Mouse (Mus musculus) CH12.LX (cell line): ENCODE results near the gene Cpxm1. TPM values are rescaled to one million over a fixed set of nuclear protein-coding genes. Genes with fewer than 3 reads are reported as not detected.

Experiments
- DNase-seq: peaks from one replicate; pipeline ENCODE4 v3.0.0-alpha.2; 2013; ENCODE audit errors: extremely low read depth
- H3K27ac ChIP-seq: 2 replicates; pipeline ENCODE4 v1.5.1; 2012; ENCODE audit warnings: low read depth, mild to moderate bottlenecking, control low read depth, moderate library complexity; ENCODE audit not compliant: insufficient read depth
- H3K27me3 ChIP-seq: replicated peaks from 2 replicates; pipeline ENCODE3; 2012; ENCODE audit warnings: inconsistent platforms
- H3K36me3 ChIP-seq, 2 experiments: replicated peaks in 1 of 2; 2 replicates each; pipeline versions ENCODE3 to v1.6.1; 2012; ENCODE audit warnings: inconsistent platforms in 1 of 2, low read length in 1 of 2, mild to moderate bottlenecking in 1 of 2, mixed read lengths in 1 of 2, moderate library complexity in 1 of 2; ENCODE audit not compliant: control insufficient read depth in 1 of 2, insufficient read depth in 1 of 2
- H3K4me1 ChIP-seq, 2 experiments: 2 replicates each; pipeline ENCODE4 v1.6.1; 2012; ENCODE audit warnings: inconsistent platforms in 1 of 2, moderate library complexity in 1 of 2; ENCODE audit not compliant: insufficient read depth in 2 of 2, control insufficient read depth in 1 of 2
- H3K4me2 ChIP-seq: 2 replicates; pipeline ENCODE4 v1.6.1; 2012; ENCODE audit warnings: low read depth, mild to moderate bottlenecking, control low read depth; ENCODE audit not compliant: poor library complexity, insufficient read depth, severe bottlenecking
- H3K4me3 ChIP-seq, 3 experiments: fragments of 150-350 bp in 1 of 3; sonication (generic) in 1 of 3; replicated peaks in 1 of 3; 2 replicates each; pipeline versions ENCODE3 to v1.5.1; 2011 to 2012; ENCODE audit warnings: low read depth in 2 of 3, low read length in 2 of 3, mild to moderate bottlenecking in 2 of 3, moderate library complexity in 2 of 3, control low read depth in 1 of 3, improper control_type of control experiment in 1 of 3, inconsistent platforms in 1 of 3, mixed read lengths in 1 of 3; ENCODE audit not compliant: poor library complexity in 1 of 3
- H3K79me2 ChIP-seq: replicated peaks from 2 replicates; pipeline ENCODE4 v1.6.1; 2012; ENCODE audit warnings: mild to moderate bottlenecking, moderate library complexity; ENCODE audit not compliant: control insufficient read depth, poor library complexity, insufficient read depth, severe bottlenecking; ENCODE audit errors: extremely low read depth
- H3K9ac ChIP-seq: 2 replicates; pipeline ENCODE4 v1.6.1; 2012; ENCODE audit warnings: low read depth, mild to moderate bottlenecking, control low read depth, moderate library complexity; ENCODE audit not compliant: insufficient read depth
- H3K9me3 ChIP-seq: replicated peaks from 2 replicates; pipeline ENCODE3; 2012; ENCODE audit warnings: low read length, inconsistent platforms, mixed read lengths
- BHLHE40 ChIP-seq: IDR thresholded peaks from 2 replicates; pipeline ENCODE4 v1.6.1; 2011; ENCODE audit warnings: mild to moderate bottlenecking, low read depth, low read length, improper control_type of control experiment
- ELF1 ChIP-seq: IDR thresholded peaks from 2 replicates; pipeline ENCODE4 v1.6.1; 2014; ENCODE audit warnings: low read depth, mild to moderate bottlenecking, inconsistent platforms, low read length, improper control_type of control experiment
- EP300 ChIP-seq: IDR thresholded peaks from 2 replicates; pipeline ENCODE4 v1.6.1; 2011; ENCODE audit warnings: low read length, improper control_type of control experiment
- ETS1 ChIP-seq: conservative IDR thresholded peaks from 2 replicates; pipeline ENCODE4 v1.6.1; 2012; ENCODE audit warnings: low read depth, mild to moderate bottlenecking, inconsistent platforms, low read length, improper control_type of control experiment, moderate library complexity
- GABPA ChIP-seq: IDR thresholded peaks from 2 replicates; pipeline ENCODE4 v1.6.1; 2012; ENCODE audit warnings: low read depth, low read length, improper control_type of control experiment, inconsistent platforms; ENCODE audit not compliant: insufficient replicate concordance
- IRF4 ChIP-seq: IDR thresholded peaks from 2 replicates; pipeline ENCODE4 v1.6.1; 2014; ENCODE audit warnings: low read depth, mild to moderate bottlenecking, inconsistent platforms, low read length, improper control_type of control experiment
- JUND ChIP-seq: conservative IDR thresholded peaks from 2 replicates; pipeline ENCODE4 v1.6.1; 2011; ENCODE audit warnings: low read depth, low read length, improper control_type of control experiment
- MAFK ChIP-seq: IDR thresholded peaks from 2 replicates; pipeline ENCODE4 v1.6.1; 2011; ENCODE audit warnings: low read length, improper control_type of control experiment; ENCODE audit not compliant: insufficient replicate concordance
- MAZ ChIP-seq: IDR thresholded peaks from 2 replicates; pipeline ENCODE4 v1.6.1; 2012; ENCODE audit warnings: low read depth, mild to moderate bottlenecking, inconsistent platforms, low read length, improper control_type of control experiment, moderate library complexity
- MEF2A ChIP-seq: IDR thresholded peaks from 2 replicates; pipeline ENCODE4 v1.6.1; 2014; ENCODE audit warnings: low read depth, mild to moderate bottlenecking, inconsistent platforms, low read length, improper control_type of control experiment, borderline replicate concordance
- MYC ChIP-seq: IDR thresholded peaks from 2 replicates; pipeline ENCODE4 v1.6.1; 2011; ENCODE audit warnings: low read depth, mild to moderate bottlenecking, improper control_type of control experiment, low read length
- NELFE ChIP-seq: IDR thresholded peaks from 2 replicates; pipeline ENCODE4 v1.6.1; 2011; ENCODE audit warnings: low read depth, low read length, improper control_type of control experiment
- NRF1 ChIP-seq: IDR thresholded peaks from 2 replicates; pipeline ENCODE4 v1.6.1; 2014; ENCODE audit warnings: low read depth, mild to moderate bottlenecking, inconsistent platforms, low read length, improper control_type of control experiment, moderate library complexity
- PAX5 ChIP-seq: IDR thresholded peaks from 2 replicates; pipeline ENCODE4 v1.6.1; 2012; ENCODE audit warnings: low read length, inconsistent platforms, mixed read lengths
- POLR2A ChIP-seq: IDR thresholded peaks from 2 replicates; pipeline ENCODE4 v1.6.1; 2011; ENCODE audit warnings: low read depth, mild to moderate bottlenecking, improper control_type of control experiment, low read length
- POLR2AphosphoS2 ChIP-seq: IDR thresholded peaks from 2 replicates; pipeline ENCODE4 v1.6.1; 2011; ENCODE audit warnings: low read depth, low read length, improper control_type of control experiment
- RAD21 ChIP-seq: IDR thresholded peaks from 2 replicates; pipeline ENCODE4 v1.6.1; 2011; ENCODE audit warnings: low read depth, mild to moderate bottlenecking, low read length, improper control_type of control experiment, moderate library complexity
- RCOR1 ChIP-seq: conservative IDR thresholded peaks from 2 replicates; pipeline ENCODE4 v1.6.1; 2012; ENCODE audit warnings: low read depth, mild to moderate bottlenecking, inconsistent platforms, low read length, improper control_type of control experiment
- SIN3A ChIP-seq: IDR thresholded peaks from 2 replicates; pipeline ENCODE4 v1.6.1; 2012; ENCODE audit warnings: low read length, improper control_type of control experiment, inconsistent platforms
- SMC3 ChIP-seq: IDR thresholded peaks from 2 replicates; pipeline ENCODE4 v1.6.1; 2011; ENCODE audit warnings: low read depth, low read length, improper control_type of control experiment
- TBP ChIP-seq: conservative IDR thresholded peaks from 2 replicates; pipeline ENCODE4 v1.6.1; 2011; ENCODE audit warnings: low read depth, low read length, improper control_type of control experiment
- TCF12 ChIP-seq: IDR thresholded peaks from 2 replicates; pipeline ENCODE4 v1.6.1; 2014; ENCODE audit warnings: low read depth, mild to moderate bottlenecking, inconsistent platforms, low read length, improper control_type of control experiment
- UBTF ChIP-seq: IDR thresholded peaks from 2 replicates; pipeline ENCODE4 v1.6.1; 2012; ENCODE audit warnings: low read depth, mild to moderate bottlenecking, inconsistent platforms, low read length, improper control_type of control experiment, moderate library complexity
- USF2 ChIP-seq: conservative IDR thresholded peaks from 2 replicates; pipeline ENCODE4 v1.6.1; 2011; ENCODE audit warnings: low read depth, low read length, improper control_type of control experiment
- ZC3H11A ChIP-seq: IDR thresholded peaks from 2 replicates; pipeline ENCODE4 v1.6.1; 2012; ENCODE audit warnings: low read depth, mild to moderate bottlenecking, inconsistent platforms, low read length, improper control_type of control experiment
- ZMIZ1 ChIP-seq: IDR thresholded peaks from 2 replicates; pipeline ENCODE4 v1.6.1; 2012; ENCODE audit warnings: low read depth, mild to moderate bottlenecking, inconsistent platforms, low read length, improper control_type of control experiment
- dilution Hi-C: fragments of 300-500 bp; cut with MboI; formaldehyde crosslinking; loops from 2 replicates; pipeline ENCODE4 v1.14.3; 2020; ENCODE audit warnings: low sequenced_read_pairs; ENCODE audit not compliant: extremely low pct_unique_long_range_greater_than_20kb, extremely low pct_ligation_motif_present
- in situ Hi-C: fragments of 300-500 bp; cut with MboI; formaldehyde crosslinking; loops from 3 replicates; pipeline ENCODE4 v1.14.3; 2019; ENCODE audit warnings: low sequenced_read_pairs, low pct_ligation_motif_present, low pct_unique_long_range_greater_than_20kb, mixed read lengths
- polyA plus RNA-seq: library from polyadenylated mRNA; unstranded; fragments of >175 nt; gene quantifications from 2 replicates; pipeline ENCODE4 v1.2.1, GENCODE M21; 2012; ENCODE audit warnings: low read depth; ENCODE audit not compliant: insufficient read length
- total RNA-seq, 2 experiments: library from RNA; depleted of rRNA; stranded (reverse); fragments of 300-350 nt in 1 of 2; fragments of >200 nt in 1 of 2; gene quantifications; 2 replicates each; pipeline ENCODE4 v1.2.3; 2012 to 2014

The Cpxm1 gene
- total and polyA plus RNA-seq, 3 experiments: 0.13 to 0.31 (median 0.20) TPM

DNA sequence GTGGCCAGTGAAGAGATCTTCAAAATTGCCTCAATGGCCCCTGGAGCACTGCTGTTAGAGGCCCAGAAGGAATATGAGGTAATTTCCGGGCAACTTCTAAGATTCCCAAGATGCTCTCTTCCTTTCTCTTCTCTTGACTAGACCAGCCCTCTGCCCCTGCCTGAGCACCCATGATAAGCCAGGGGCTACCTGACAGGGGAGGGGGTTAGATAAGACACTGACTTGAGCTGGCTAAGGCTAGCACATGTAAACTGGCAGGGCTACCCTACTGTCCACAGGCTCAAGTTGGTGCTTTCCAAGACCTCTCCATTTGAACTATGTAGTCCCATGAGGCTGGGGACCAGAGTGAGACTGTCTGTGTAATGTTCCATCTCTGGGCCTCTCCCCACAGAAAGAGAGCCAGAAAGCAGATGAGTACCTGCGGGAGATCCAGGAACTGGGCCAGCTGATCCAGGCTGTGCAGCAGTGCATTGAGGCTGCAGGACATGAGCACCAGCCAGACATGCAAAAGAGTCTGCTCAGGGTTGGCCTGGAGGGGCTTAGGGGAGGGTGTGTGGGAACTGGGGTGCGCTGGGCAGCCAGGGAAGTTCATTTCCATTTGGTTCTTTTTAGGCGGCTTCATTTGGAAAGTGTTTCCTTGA, 42.6 kb upstream of the Cpxm1 start:
- H3K27me3 ChIP-seq: no peaks in the 10 kb centered on the region
- TF ChIP-seq RCOR1: no peak
- TF ChIP-seq NRF1: no peak
- TF ChIP-seq ZC3H11A: no peak
- TF ChIP-seq SMC3: no peak
- TF ChIP-seq MEF2A: no peak
- TF ChIP-seq PAX5: no peak
- TF ChIP-seq TBP: no peak
- TF ChIP-seq BHLHE40: no peak
- TF ChIP-seq GABPA: no peak
- no peak for TF ChIP-seq RAD21
- TF ChIP-seq EP300: no peak
- TF ChIP-seq ELF1: no peak
- no peak for TF ChIP-seq UBTF
- no peak for TF ChIP-seq NELFE
- no peak for TF ChIP-seq POLR2AphosphoS2
- TF ChIP-seq MAFK: no peak
- TF ChIP-seq MYC: no peak
- no peak for TF ChIP-seq POLR2A
- TF ChIP-seq, all 38 proteins: peak for 0
- dilution Hi-C loops (no loop called here), in situ Hi-C loops (loop anchor here (10.0 kb wide), 1 partner anchor 115 kb away; no protein-coding TSS in a partner anchor)
- Histone ChIP-seq H3K4me2 (no peak overlapping the region), H3K4me1 (peaks cover 0 to 3% of the 10 kb centered on the region in 2 experiments; a peak in 1 of 4 replicates), H3K4me3 (no peak overlapping the region), H3K27ac (no peak overlapping the region), H3K9ac (no peak overlapping the region), H3K9me3 (no peaks in the 10 kb centered on the region), H3K36me3 (peaks cover 72 to 87% of the 10 kb centered on the region in 2 experiments), H3K79me2 (peaks cover 17% of the 10 kb centered on the region)
- DNase-seq: no peak

GRCm38 (mm10) chr2:130438861-130439260, 41.5 kb upstream of the Cpxm1 start:
- no peak overlapping the region for H3K9ac ChIP-seq
- H3K4me3 ChIP-seq: no peak overlapping the region
- TF ChIP-seq JUND (no peak), ETS1 (no peak), MAFK (no peak), NELFE (no peak), ZMIZ1 (no peak), USF2 (no peak), ZC3H11A (no peak), EP300 (no peak), TCF12 (no peak), SIN3A (no peak), MAZ (no peak), MEF2A (no peak), NRF1 (no peak), IRF4 (no peak), PAX5 (no peak)
- TF ChIP-seq, all 38 proteins: peak for 0
- no peaks in the 10 kb centered on the region for H3K27me3 ChIP-seq
- peaks cover 67 to 84% of the 10 kb centered on the region in 2 experiments for H3K36me3 ChIP-seq
- in situ Hi-C loops: no loop called here
- H3K9me3 ChIP-seq: no peaks in the 10 kb centered on the region
- no peak overlapping the region for H3K27ac ChIP-seq
- dilution Hi-C loops: no loop called here
- H3K4me2 ChIP-seq: no peak overlapping the region
- no peak for DNase-seq
- H3K79me2 ChIP-seq: peaks cover 25% of the 10 kb centered on the region
- peaks cover 0 to 9% of the 10 kb centered on the region in 2 experiments; a peak in 1 of 4 replicates for H3K4me1 ChIP-seq
